Mouse (Mus musculus) large intestine, adult 2 months (tissue): ENCODE measurements around the gene Gm28308. TPM values are rescaled to one million over a fixed set of nuclear protein-coding genes. Genes with fewer than 3 reads are reported as not detected.

Experiments
- DNase-seq: peaks from one replicate; pipeline ENCODE4 v3.0.0-alpha.2; 2012; ENCODE audit warnings: low read depth, low spot score
- WGBS: fragments of 180-500 bp; shearing (Covaris S2); methylation state at CpG from one replicate; pipeline ENCODE4 v1.1.7; 2018; 5-methylcytosine and 5-hydroxymethylcytosine counted together
- polyA plus RNA-seq: library from polyadenylated mRNA; depleted of rRNA; stranded (reverse); fragments of >200 nt; gene quantifications from 2 replicates; pipeline ENCODE4 v1.2.3, GENCODE M21; 2012

Gene Gm28308
- polyA plus RNA-seq, 1 experiment: 0.24 TPM

- no peak for DNase-seq
- 6% methylated on average over 21 of the region's 21 CpGs for WGBS
Measured at GRCm38 (mm10) chr6:52221993-52222685, 9.0 kb upstream of the Gm28308 start.

DNA sequence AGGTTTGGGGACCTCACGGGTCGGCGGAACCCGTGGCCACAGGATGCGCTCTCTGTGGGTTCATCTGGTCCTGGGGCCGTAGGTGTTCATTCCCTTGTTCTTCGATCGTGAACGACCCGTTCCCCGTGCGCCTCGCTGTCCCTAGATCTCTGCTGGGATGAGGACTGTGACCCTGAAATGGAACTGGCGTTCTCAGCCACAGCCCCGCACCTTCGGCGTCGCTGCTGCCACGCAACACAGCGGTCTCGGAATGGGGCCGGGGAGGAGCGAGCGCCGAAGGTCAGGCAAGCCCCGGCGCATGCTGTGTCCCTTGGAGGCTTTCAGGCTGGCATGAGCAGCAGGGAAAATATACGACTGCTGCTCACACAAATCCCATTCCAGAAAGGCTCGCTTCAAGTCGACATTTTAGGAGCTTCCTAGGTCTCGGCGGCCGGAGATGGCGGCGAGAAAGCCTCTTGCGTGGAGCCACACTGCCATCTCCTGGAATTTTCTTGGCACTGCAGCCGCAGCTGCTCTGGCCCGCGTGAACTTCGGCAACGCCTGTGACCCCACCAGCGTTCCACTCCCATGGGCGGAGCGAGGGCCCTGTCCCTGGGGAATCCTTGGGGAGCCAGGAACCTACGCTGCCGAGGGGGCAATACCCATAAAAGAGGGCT lies 8.3 kb upstream of the Gm28308 start, which contains the start of gene Hoxa7:
Gene Hoxa7, minus strand, starts transcription at position 518 of the 656 bp plus-strand sequence.
- DNase-seq: peak; percentile 86
- WGBS: 1% methylated on average over 46 of the region's 46 CpGs

- no peak for DNase-seq
- WGBS: 13% methylated on average over 12 of the region's 12 CpGs
Measured at GRCm38 (mm10) chr6:52220865-52221310, 7.7 kb upstream of the Gm28308 start.

GRCm38 (mm10) chr6:52220003-52220864 lies 7.1 kb upstream of the Gm28308 start:
- 28% methylated on average over 32 of the region's 32 CpGs for WGBS
- DNase-seq: no peak

GRCm38 (mm10) chr6:52219234-52219942 lies 6.2 kb upstream of the Gm28308 start:
- 42% methylated on average over 9 of the region's 9 CpGs for WGBS
- DNase-seq: no peak

- 31% methylated on average over 14 of the region's 14 CpGs for WGBS
- no peak for DNase-seq
Measured at GRCm38 (mm10) chr6:52218643-52219215, 5.6 kb upstream of the Gm28308 start.

- WGBS: 18% methylated on average over 23 of the region's 23 CpGs
- no peak for DNase-seq
Measured at GRCm38 (mm10) chr6:52217895-52218642, 4.9 kb upstream of the Gm28308 start.

- DNase-seq: no peak
- under 1% methylated on average over 25 of the region's 25 CpGs for WGBS
Measured at GRCm38 (mm10) chr6:52217459-52217768, 4.3 kb upstream of the Gm28308 start.

DNA sequence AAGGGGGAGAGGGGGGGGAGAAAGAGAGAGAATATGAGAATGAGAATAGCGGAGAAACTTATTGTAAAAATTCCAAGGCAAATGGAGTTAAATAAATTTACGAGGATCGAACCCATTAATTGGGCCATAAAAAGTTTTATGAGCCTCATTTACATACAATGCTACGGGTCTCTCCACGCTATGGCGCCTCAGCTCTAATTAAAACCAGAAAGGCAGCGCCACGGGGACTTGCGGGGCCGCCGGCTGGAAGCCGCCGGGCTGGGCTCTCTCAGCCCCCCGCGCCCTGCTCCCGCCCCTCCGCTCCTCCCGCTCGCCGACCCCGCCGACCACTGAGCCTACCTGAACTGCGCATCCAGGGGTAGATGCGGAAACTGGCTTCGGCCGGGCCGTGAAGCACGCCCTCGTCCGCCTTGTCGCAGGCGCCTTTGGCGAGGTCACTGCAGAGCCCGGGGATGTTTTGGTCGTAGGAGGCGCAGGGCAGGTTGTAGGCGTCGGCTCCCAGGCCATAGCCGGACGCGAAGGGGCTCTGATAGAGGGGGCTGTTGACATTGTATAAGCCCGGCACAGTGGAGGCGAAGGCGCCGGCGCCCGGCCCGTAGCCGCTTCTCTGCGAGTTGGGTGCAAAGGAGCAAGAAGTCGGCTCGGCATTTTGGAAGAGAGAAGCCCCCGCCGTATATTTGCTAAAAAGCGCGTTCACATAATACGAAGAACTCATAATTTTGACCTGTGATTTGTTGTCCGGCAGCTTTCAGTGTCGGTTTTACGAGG lies 3.7 kb upstream of the Gm28308 start:
- 2% methylated on average over 60 of the region's 60 CpGs for WGBS

DNA sequence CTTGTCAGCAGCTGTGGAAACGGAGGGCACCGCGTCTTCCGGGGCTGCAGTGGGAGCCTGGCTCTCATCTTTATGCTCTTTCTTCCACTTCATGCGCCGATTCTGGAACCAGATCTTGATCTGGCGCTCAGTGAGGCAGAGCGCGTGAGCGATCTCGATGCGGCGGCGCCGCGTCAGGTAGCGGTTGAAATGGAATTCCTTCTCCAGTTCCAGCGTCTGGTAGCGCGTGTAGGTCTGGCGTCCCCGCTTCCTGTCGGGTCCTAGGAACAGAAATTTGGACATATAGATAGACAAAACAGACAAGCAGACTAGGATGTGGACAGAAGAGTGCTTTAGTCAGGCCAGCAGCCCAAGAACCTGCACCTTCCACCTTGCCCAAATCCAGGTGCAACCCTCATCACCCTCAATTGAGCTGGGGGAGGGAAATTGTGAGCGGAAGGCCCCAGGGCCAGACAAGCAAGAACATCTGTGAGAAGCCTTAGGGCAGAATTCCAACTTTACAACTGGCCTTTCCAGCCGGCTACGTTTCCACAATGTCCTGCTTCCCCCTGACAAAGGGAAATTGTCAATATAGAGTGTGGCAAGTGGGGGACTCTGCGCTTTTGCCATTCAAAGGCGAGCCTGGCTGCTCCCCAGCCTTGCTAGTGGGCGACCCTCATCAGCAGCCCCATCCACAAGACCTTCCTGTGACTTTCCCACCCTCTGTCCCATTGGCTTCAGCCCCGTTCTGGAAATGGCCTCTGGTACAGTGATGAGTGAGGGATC lies 2.8 kb upstream of the Gm28308 start:
- 26% methylated on average over 30 of the region's 30 CpGs for WGBS
- DNase-seq: no peak

More for the DNA sequence above, 3.7 kb upstream of the Gm28308 start:
- DNase-seq: no peak

DNA sequence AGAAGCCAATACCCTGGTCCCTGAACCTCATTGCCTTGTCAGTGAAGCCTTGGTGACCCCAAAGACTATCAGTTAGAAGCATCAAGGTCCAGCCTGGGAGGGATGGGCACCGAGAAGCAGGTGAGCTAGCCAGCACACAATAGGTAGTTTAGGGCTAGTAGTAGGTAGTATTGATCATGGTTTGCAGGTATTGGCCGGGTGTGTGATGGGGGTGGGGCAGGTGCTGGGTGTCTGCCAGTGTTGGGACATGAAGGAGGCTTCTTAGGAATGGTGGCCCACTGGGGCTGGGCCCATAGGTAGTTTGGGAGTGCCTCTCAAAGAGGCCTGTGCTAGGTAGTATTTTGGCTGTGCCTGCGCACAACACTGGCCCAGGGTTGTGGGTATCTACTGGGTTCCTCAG lies 1.9 kb upstream of the Gm28308 start:
- no peak for DNase-seq
- 48% methylated on average over 3 of the region's 3 CpGs for WGBS

DNA sequence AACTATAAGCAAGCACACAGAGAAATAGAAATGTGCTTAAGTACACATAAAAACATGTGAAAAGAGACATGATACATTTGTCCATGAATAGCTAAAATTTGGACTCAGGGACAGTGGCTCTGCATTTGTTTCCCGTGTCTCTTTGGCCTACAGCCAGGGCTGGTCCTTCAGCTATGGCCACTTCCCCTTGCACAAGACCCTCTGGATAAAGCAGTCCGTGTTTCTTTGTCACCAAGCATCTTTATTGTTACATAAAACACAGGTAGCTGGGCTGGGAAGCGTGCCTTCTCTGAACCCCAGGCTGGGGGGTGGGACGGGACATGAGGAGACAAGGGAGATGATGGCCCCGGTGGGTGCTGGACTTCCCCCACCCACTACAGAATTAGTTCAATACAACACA lies 1.1 kb upstream of the Gm28308 start:
- 49% methylated on average over 5 of the region's 5 CpGs for WGBS
- DNase-seq: no peak

- WGBS: 20% methylated on average over 22 of the region's 22 CpGs
- DNase-seq: no peak
Measured at GRCm38 (mm10) chr6:52212556-52213118, 502 bp downstream of the Gm28308 start.

DNA sequence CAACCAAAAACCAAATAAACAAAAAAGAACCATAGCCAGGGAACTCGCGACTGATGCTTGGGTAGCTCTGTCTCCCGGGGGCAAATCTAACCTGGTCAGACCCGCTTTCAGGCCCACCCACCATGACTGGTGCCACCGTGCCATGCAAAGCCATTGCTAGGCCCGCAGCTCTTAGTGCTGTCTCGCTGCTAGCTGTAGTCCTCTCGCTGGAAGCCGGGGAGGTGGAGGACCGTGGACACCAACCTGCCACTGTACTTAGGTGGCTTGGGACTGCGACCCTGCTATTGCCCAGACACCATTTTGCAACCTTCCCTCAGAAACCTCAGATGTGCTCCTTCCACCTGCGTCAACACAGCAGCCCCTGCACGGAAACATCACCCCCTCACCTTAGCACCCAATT lies 1.2 kb downstream of the Gm28308 start:
- DNase-seq: no peak
- WGBS: 7% methylated on average over 13 of the region's 13 CpGs

GRCm38 (mm10) chr6:52211170-52211935 lies 1.8 kb downstream of the Gm28308 start:
- no peak for DNase-seq
- 3% methylated on average over 37 of the region's 37 CpGs for WGBS

DNA sequence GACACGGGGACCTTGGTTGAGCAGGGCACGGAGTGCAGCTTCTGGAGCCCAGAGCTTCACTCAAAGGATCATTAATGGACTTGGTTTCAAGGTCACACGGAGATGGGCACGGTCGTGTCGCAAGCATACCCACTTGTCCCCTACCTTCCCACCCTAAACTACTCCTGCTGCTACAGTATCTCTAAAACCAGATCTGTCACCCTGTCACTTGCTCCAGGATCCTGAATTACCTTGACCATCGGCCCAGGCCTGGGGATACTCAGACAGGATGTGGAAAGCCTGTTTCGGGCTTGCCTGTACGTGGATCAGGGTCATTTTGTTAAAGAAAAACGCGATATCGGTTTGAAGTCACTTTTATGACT lies 3.5 kb downstream of the Gm28308 start:
- no peak for DNase-seq

More for the DNA sequence above, 3.5 kb downstream of the Gm28308 start:
- WGBS: 44% methylated on average over 12 of the region's 12 CpGs
